Mouse (Mus musculus) thymus, adult 2 months (tissue): ENCODE results near the gene Ick.
"Not testable (repeated sequence)": the region's sequence is repeated elsewhere in the genome, so short reads cannot be mapped to it uniquely, and the experiment has no call there.

Experiments
- CTCF ChIP-seq: fragments of 200-500 bp; IDR thresholded peaks from 2 replicates; pipeline ENCODE4 v1.5.1; 2012; ENCODE audit warnings: mild to moderate bottlenecking, control low read depth, low read length, moderate library complexity, borderline replicate concordance; ENCODE audit not compliant: control insufficient read depth, poor library complexity, insufficient read depth; ENCODE audit errors: extremely low read depth
- POLR2A ChIP-seq: fragments of 200-500 bp; IDR thresholded peaks from 2 replicates; pipeline ENCODE4 v1.6.1; 2012; ENCODE audit warnings: mild to moderate bottlenecking, low read length, control low read depth, moderate library complexity; ENCODE audit not compliant: control insufficient read depth, poor library complexity, insufficient read depth; ENCODE audit errors: extremely low read depth

DNA sequence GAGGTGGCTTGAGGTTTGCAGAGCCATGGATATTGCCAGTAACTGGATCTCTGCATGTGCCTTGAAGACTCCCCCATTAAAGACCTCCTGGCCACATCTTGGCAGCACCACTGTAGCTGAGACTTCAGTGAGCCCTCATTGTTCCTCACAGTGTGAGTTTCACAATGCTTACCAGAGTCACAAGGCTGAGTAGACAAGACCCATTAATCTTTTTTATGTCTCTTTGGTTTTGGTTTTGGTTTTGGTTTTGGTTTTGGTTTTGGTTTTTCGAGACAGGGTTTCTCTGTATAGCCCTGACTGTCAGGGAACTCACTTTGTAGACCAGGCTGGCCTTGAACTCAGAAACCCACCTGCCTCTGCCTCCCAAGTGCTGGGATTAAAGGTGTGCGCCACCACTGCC is 40.8 kb downstream of the Ick start:
- TF ChIP-seq CTCF, POLR2A: not testable (repeated sequence)
